Comparison of ENCODE assay signal across 19 mouse cellular contexts in genomic region chr7:130374311-130374710, GRCm38 (mm10).
DNase-seq lines count a peak whose midpoint lies in the region; ATAC-seq and TF ChIP-seq lines count a peak whose summit lies in the region.
"Had no signal": no experiment of that assay in that cellular context is flagged by ENCODE, and none has a peak within 500 bp of the region (broad histone marks: within the 10 kb centered on the region; RNA-seq: fewer than 3 reads in every experiment).

No protein-coding gene starts in this region.

- TF ChIP-seq EP300 in lung, postnatal 0 days (IDR thresholded peaks at IDR 0.05): no peak

- no peak overlapping the region for H3K9ac ChIP-seq in hindbrain, embryonic 14.5 days
- no peak overlapping the region for H3K9ac ChIP-seq in lung, postnatal 0 days (replicated peaks; ENCODE audit: low read depth)
- H3K9ac ChIP-seq: liver, embryonic 12.5 days; lung, embryonic 14.5 days; neural tube, embryonic 13.5 days had no signal

- H3K27ac ChIP-seq in hindbrain, embryonic 10.5 days: peak overlapping the region; percentile 50; the same call in 1 of the 2 replicates
- no peak overlapping the region for H3K27ac ChIP-seq in hindbrain, embryonic 14.5 days
- no peak overlapping the region for H3K27ac ChIP-seq in lung, postnatal 0 days (ENCODE audit: low read length)
- H3K27ac ChIP-seq: liver, embryonic 12.5 days; neural tube, embryonic 13.5 days had no signal

- H3K4me3 ChIP-seq in hindbrain, embryonic 10.5 days: no peak overlapping the region
- H3K4me3 ChIP-seq in hindbrain, embryonic 14.5 days (replicated peaks; ENCODE audit: low read length): no peak overlapping the region
- no peak overlapping the region for H3K4me3 ChIP-seq in lung, postnatal 0 days (ENCODE audit: low read depth, low read length)
- H3K4me3 ChIP-seq: liver, embryonic 12.5 days; megakaryocyte, embryonic 14.5 days; neural tube, embryonic 13.5 days had no signal

- peaks cover 13% of the 10 kb centered on the region for H3K4me1 ChIP-seq in hindbrain, embryonic 10.5 days (replicated peaks)
- H3K4me1 ChIP-seq in hindbrain, embryonic 14.5 days (replicated peaks; ENCODE audit: control insufficient read depth, insufficient read depth, low read length): peaks cover 8% of the 10 kb centered on the region; the same call in 1 of the 2 replicates
- no peaks in the 10 kb centered on the region for H3K4me1 ChIP-seq in lung, postnatal 0 days (ENCODE audit: insufficient read depth, low read depth, low read length)
- H3K4me1 ChIP-seq: liver, embryonic 12.5 days; megakaryocyte, embryonic 14.5 days had no signal

- no peak for TF ChIP-seq CTCF in lung, postnatal 0 days (IDR thresholded peaks at IDR 0.05)

- H3K4me2 ChIP-seq in hindbrain, embryonic 14.5 days (replicated peaks): no peak overlapping the region
- H3K4me2 ChIP-seq in lung, postnatal 0 days (replicated peaks; ENCODE audit: low read depth, low read length): no peak overlapping the region
- H3K4me2 ChIP-seq: liver, embryonic 12.5 days; lung, embryonic 14.5 days; neural tube, embryonic 13.5 days had no signal

- H3K27me3 ChIP-seq in hindbrain, embryonic 10.5 days (ENCODE audit: insufficient read depth, poor library complexity, severe bottlenecking): peaks cover 27% of the 10 kb centered on the region
- no peaks in the 10 kb centered on the region; the same call in 1 of the 2 replicates for H3K27me3 ChIP-seq in hindbrain, embryonic 14.5 days (ENCODE audit: control insufficient read depth, insufficient read depth, low read length)
- no peaks in the 10 kb centered on the region for H3K27me3 ChIP-seq in lung, postnatal 0 days (replicated peaks; ENCODE audit: insufficient read depth, low read length)
- H3K27me3 ChIP-seq: liver, embryonic 12.5 days had no signal

- ATAC-seq in hindbrain, embryonic 14.5 days (ENCODE audit: low FRiP score): no peak
- ATAC-seq in lung, postnatal 0 days: no peak
- ATAC-seq: forebrain, embryonic 14.5 days; liver, embryonic 12.5 days had no signal

- peaks cover 7% of the 10 kb centered on the region; the same call in 1 of the 2 replicates for H3K36me3 ChIP-seq in hindbrain, embryonic 10.5 days
- no peaks in the 10 kb centered on the region for H3K36me3 ChIP-seq in hindbrain, embryonic 14.5 days (replicated peaks; ENCODE audit: control insufficient read depth, insufficient read depth)
- H3K36me3 ChIP-seq in lung, postnatal 0 days (ENCODE audit: insufficient read depth, low read length): no peaks in the 10 kb centered on the region
- H3K36me3 ChIP-seq: liver, embryonic 12.5 days; neural tube, embryonic 13.5 days had no signal

- no peak for DNase-seq in hindbrain, embryonic 10.5 days (ENCODE audit: low spot score)
- no peak for DNase-seq in hindbrain, embryonic 14.5 days (ENCODE audit: low spot score)
- DNase-seq in lung, postnatal 36 days: peak; percentile 5
- no peak for DNase-seq in lung, postnatal 0 days (ENCODE audit: low spot score)
- peak; percentile 79 for DNase-seq in adrenal gland, postnatal 14 days
- peak; percentile 22 for DNase-seq in skeletal muscle tissue, adult 2 months (ENCODE audit: low read depth, low spot score)
- no peak for DNase-seq in urinary bladder, postnatal 4 days (ENCODE audit: low spot score in 2 of 2)
- no peak for DNase-seq in spleen, postnatal 36 days (ENCODE audit: low spot score in 2 of 2)
- DNase-seq: cerebellum, adult 9-11 months; kidney, adult 2 months; kidney, postnatal 10 days; layer of hippocampus, postnatal 36 days; lung, embryonic 14.5 days; midbrain, embryonic 14.5 days; thymus, postnatal 4 days had no signal

- 83% methylated on average over 9 of the region's 9 CpGs for WGBS in hindbrain, embryonic 10.5 days
- WGBS in hindbrain, embryonic 14.5 days: 88% methylated on average over 9 of the region's 9 CpGs
- 80% methylated on average over 9 of the region's 9 CpGs for WGBS in lung, postnatal 0 days

- peaks cover 9% of the 10 kb centered on the region for H3K9me3 ChIP-seq in hindbrain, embryonic 10.5 days
- no peaks in the 10 kb centered on the region; the same call in 1 of the 2 replicates for H3K9me3 ChIP-seq in hindbrain, embryonic 14.5 days (ENCODE audit: control insufficient read depth, low read length)
- H3K9me3 ChIP-seq in lung, postnatal 0 days (ENCODE audit: low read length): no peaks in the 10 kb centered on the region
- H3K9me3 ChIP-seq: liver, embryonic 12.5 days; megakaryocyte, embryonic 14.5 days; neural tube, embryonic 13.5 days had no signal

Comparison
In these comparisons a context has a peak if more than half of its experiments do, and no peak if none do; other contexts are left out.
1. DNase-seq: peak in lung, postnatal 36 days (single experiment), adrenal gland, postnatal 14 days (single experiment) and skeletal muscle tissue, adult 2 months (single experiment); none in hindbrain, embryonic 10.5 days (single experiment), hindbrain, embryonic 14.5 days (single experiment), lung, postnatal 0 days (single experiment), urinary bladder, postnatal 4 days (0 of 2) and spleen, postnatal 36 days (0 of 2).